Mouse (Mus musculus) liver, postnatal 0 days (tissue): ENCODE results near the gene Mpig6b.

Experiments
- CTCF ChIP-seq: sonication (generic); IDR thresholded peaks from 2 replicates; pipeline ENCODE4 v1.5.1; 2016; ENCODE audit warnings: antibody characterized with exemption, low read depth
- EP300 ChIP-seq: IDR thresholded peaks from 2 replicates; pipeline ENCODE4 v1.6.1; 2016; ENCODE audit warnings: antibody characterized with exemption, low read depth, mild to moderate bottlenecking

DNA sequence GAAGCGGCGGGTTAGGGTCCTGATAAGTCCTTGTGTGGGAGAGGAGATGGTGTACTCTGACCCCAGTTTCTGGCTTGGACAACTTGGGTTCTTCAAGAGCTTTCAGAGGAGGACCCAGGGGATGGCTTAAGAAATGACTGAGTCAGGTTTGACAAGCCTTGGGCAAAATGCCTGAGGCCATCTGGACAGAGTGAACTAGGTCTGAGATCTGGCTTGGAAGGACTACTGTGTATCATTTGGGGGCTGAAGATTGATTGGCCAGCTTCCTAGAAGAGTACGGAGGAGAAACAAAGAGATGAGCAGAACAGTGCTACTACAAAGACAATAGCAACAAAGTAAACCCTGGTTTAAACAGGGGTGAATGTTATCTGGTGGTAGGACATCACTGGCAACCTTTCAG, 2.5 kb downstream of the Mpig6b start:
- TF ChIP-seq CTCF (no peak), EP300 (no peak)
